Mouse (Mus musculus) brain, embryonic 14.5 days (tissue): ENCODE measurements around the gene Tspyl3.

Experiments
- CTCF ChIP-seq: fragments of 200-500 bp; IDR thresholded peaks from 2 replicates; pipeline ENCODE4 v1.5.1; 2012; ENCODE audit warnings: inconsistent platforms, mild to moderate bottlenecking, moderate library complexity, borderline replicate concordance; ENCODE audit not compliant: insufficient read depth, insufficient read length; ENCODE audit errors: extremely low read depth
- POLR2A ChIP-seq: fragments of 200-500 bp; IDR thresholded peaks from 2 replicates; pipeline ENCODE4 v1.6.1; 2012; ENCODE audit warnings: mild to moderate bottlenecking, inconsistent platforms, borderline replicate concordance; ENCODE audit not compliant: poor library complexity, insufficient read depth, insufficient read length, severe bottlenecking; ENCODE audit errors: extremely low read depth

GRCm38 (mm10) chr2:153217826-153218340 is 7.4 kb downstream of the Tspyl3 start:
- TF ChIP-seq CTCF = no peak
- TF ChIP-seq POLR2A = no peak
